Mouse (Mus musculus) forebrain, embryonic 13.5 days (tissue): Measurements from ENCODE around the gene Pom121l2. TPM values are rescaled to one million over a fixed set of nuclear protein-coding genes. Genes with fewer than 3 reads are reported as not detected.
"Not testable (repeated sequence)": the region's sequence is repeated elsewhere in the genome, so short reads cannot be mapped to it uniquely, and the experiment has no call there.

Experiments
- ATAC-seq: fragments of 200-750 bp; cut with Nextera tagmentation; 2 replicates; pipeline ENCODE4 v1.8.0; 2017
- H3K27ac ChIP-seq: fragments of 300-500 bp; sonication (generic); 2 replicates; pipeline ENCODE4 v1.5.1; 2015; ENCODE audit warnings: inconsistent platforms, mild to moderate bottlenecking, moderate library complexity
- H3K27me3 ChIP-seq: fragments of 300-500 bp; sonication (generic); 2 replicates; pipeline ENCODE4 v1.6.1; 2015; ENCODE audit warnings: mild to moderate bottlenecking, inconsistent platforms
- H3K36me3 ChIP-seq: fragments of 300-500 bp; sonication (generic); 2 replicates; pipeline ENCODE4 v1.6.1; 2015; ENCODE audit warnings: mild to moderate bottlenecking, inconsistent platforms; ENCODE audit not compliant: poor library complexity, severe bottlenecking
- H3K4me1 ChIP-seq: fragments of 300-500 bp; sonication (generic); 2 replicates; pipeline ENCODE4 v1.6.1; 2015; ENCODE audit warnings: inconsistent platforms
- H3K4me2 ChIP-seq: fragments of 300-500 bp; sonication (generic); 2 replicates; pipeline ENCODE4 v1.6.1; 2015; ENCODE audit warnings: inconsistent platforms, mild to moderate bottlenecking, moderate library complexity
- H3K4me3 ChIP-seq: fragments of 300-500 bp; sonication (generic); 2 replicates; pipeline ENCODE4 v1.5.1; 2015; ENCODE audit warnings: mild to moderate bottlenecking, inconsistent platforms
- H3K9ac ChIP-seq: fragments of 300-500 bp; sonication (generic); 2 replicates; pipeline ENCODE4 v1.6.1; 2015; ENCODE audit warnings: mild to moderate bottlenecking, inconsistent platforms
- H3K9me3 ChIP-seq: fragments of 300-500 bp; sonication (generic); replicated peaks from 2 replicates; pipeline ENCODE4 v1.6.1; 2016; ENCODE audit warnings: inconsistent platforms
- WGBS: fragments of 180-500 bp; shearing (Covaris S2); methylation state at CpG from one replicate; pipeline ENCODE4 v1.1.7; 2015; 5-methylcytosine and 5-hydroxymethylcytosine counted together
- polyA plus RNA-seq: library from polyadenylated mRNA; unstranded; fragments of >200 nt; fragmentation: Nextera tagmentation; extraction: Ambion mirVana; gene quantifications from 2 replicates; pipeline ENCODE4 v1.2.1, GENCODE M21; 2015

Gene Pom121l2
- polyA plus RNA-seq, 1 experiment from 2014 or later, result not detected

- Histone ChIP-seq H3K27me3 (no peaks in the 10 kb centered on the region), H3K36me3 (no peaks in the 10 kb centered on the region), H3K9me3 (no peaks in the 10 kb centered on the region), H3K4me2 (peak overlapping the region; percentile 60), H3K27ac (peak overlapping the region; percentile 44; the same call in 1 of the 2 replicates), H3K4me1 (peaks cover 14% of the 10 kb centered on the region), H3K9ac (peak overlapping the region; percentile 61), H3K4me3 (peak overlapping the region; percentile 46)
- under 1% methylated on average over 35 of the region's 35 CpGs for WGBS
- peak; percentile 71 for ATAC-seq
These were observed 45.4 kb downstream of the Pom121l2 start for GRCm38 (mm10) chr13:22026058-22027031.

DNA sequence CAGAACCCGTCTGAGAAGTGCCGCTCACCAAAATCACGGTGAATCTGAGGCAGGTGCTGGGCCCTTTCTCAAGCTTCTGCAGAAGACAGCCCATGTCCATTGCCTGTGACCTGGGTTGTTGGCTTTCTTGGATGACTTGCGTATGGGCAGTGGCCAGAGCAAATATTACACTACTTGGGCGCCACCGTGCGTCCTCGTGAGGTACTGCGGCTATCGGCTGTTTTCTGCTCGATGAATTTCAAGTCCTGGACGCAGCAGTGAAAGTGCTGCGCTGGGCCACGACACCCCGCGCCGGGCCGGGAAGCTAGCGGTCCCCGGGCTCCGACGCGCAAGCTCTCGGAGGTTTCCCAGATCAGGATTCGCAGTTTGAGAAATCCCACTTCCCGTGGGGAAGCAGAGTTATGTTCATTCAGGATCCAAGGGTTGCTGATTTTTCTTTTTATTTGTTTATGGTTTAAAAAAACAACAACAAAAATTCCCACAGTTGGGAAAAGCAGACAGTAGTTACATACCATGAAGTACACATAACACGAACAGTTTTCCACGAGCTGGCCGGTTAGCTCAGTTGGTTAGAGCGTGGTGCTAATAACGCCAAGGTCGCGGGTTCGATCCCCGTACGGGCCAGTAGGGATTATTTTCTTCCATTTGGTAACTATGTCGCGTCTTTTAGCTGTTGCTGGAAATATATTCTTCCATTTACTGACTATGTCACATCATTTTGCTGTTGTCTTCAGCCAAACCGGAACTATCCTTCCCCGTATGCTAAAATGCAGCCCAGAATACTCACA lies 47.9 kb downstream of the Pom121l2 start:
- H3K9me3 ChIP-seq, result no peaks in the 10 kb centered on the region
- ATAC-seq, result peak; percentile 74
- no peaks in the 10 kb centered on the region for H3K27me3 ChIP-seq
- peak overlapping the region; percentile 75 for H3K27ac ChIP-seq
- peaks cover 9% of the 10 kb centered on the region for H3K4me1 ChIP-seq
- peak overlapping the region; percentile 52 for H3K4me3 ChIP-seq
- under 1% methylated on average over 40 of the region's 40 CpGs for WGBS
- H3K36me3 ChIP-seq, result no peaks in the 10 kb centered on the region
- peak overlapping the region; percentile 63 for H3K4me2 ChIP-seq
- peak overlapping the region; percentile 70 for H3K9ac ChIP-seq

- Histone ChIP-seq H3K4me3 (no peak overlapping the region), H3K36me3 (no peaks in the 10 kb centered on the region), H3K9ac (no peak overlapping the region), H3K4me1 (peaks cover 18% of the 10 kb centered on the region), H3K9me3 (no peaks in the 10 kb centered on the region), H3K27me3 (no peaks in the 10 kb centered on the region), H3K27ac (no peak overlapping the region), H3K4me2 (no peak overlapping the region)
- 25% methylated on average over 8 of the region's 8 CpGs for WGBS
- ATAC-seq, result no peak
These were observed 48.9 kb downstream of the Pom121l2 start for GRCm38 (mm10) chr13:22029928-22030327.

DNA sequence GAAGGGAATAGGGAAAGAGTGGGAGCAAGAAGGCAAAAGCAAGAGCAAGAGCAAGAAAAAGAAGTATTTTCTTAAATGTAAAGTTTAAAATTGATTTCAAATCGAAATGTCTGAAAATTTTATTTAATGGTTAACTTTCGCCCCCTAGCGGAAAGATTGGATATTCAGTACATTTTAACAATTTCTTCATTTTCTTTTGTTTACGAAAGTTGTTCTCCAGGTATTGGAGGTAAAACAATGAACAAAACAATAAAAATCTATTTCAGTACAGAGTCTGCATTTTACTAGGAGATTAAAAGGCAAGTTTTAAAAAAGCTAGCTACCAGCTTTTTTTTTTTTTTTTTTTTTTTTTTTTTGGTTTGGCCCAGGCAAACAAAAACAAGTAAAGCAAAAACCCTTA lies 49.5 kb downstream of the Pom121l2 start:
- no peaks in the 10 kb centered on the region for H3K27me3 ChIP-seq
- H3K36me3 ChIP-seq, result no peaks in the 10 kb centered on the region
- H3K9me3 ChIP-seq, result no peaks in the 10 kb centered on the region
- no peak for ATAC-seq
- H3K4me1 ChIP-seq, result peaks cover 19% of the 10 kb centered on the region
- H3K27ac ChIP-seq, result no peak overlapping the region
- no peak overlapping the region for H3K4me2 ChIP-seq
- H3K4me3 ChIP-seq, result no peak overlapping the region
- 12% methylated on average over 4 of the region's 4 CpGs for WGBS
- no peak overlapping the region for H3K9ac ChIP-seq

DNA sequence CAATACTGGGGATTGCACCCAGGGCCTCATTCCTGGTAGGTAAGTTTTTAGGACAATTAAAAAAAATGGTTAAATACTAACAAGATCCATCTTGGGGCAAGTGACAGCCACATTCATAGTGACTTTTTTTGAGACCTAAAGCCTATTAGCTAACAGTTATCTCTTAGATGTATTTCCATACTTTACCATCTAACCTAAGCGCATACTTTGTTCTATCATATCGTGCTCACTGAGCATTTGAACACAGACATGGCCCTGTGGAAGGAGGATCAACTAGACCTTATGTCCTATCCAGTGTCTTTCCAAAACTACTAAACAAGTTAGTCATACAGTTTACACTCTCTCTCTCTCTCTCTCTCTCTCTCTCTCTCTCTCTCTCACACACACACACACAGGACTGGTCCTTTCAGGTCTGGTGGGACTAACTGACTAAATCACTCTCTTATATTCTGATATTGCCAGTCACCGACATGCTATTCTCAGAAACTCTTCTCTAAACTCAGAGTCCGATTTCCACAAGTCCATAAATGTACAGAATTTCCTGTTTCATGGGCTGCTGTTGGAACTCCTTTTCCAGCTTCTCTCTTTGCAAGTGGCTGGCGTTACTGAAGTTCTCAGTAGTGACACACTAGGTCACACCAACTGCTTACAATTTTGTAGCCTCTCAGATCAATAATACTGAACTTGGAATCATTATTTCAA lies 52.9 kb downstream of the Pom121l2 start:
- no peaks in the 10 kb centered on the region for H3K27me3 ChIP-seq
- no peak for ATAC-seq
- H3K4me3 ChIP-seq, result peak overlapping the region; percentile 41
- peaks cover 19% of the 10 kb centered on the region for H3K4me1 ChIP-seq
- WGBS, result 42% methylated on average over 5 of the region's 5 CpGs
- no peaks in the 10 kb centered on the region for H3K9me3 ChIP-seq
- H3K27ac ChIP-seq, result no peak overlapping the region
- H3K4me2 ChIP-seq, result peak overlapping the region; percentile 79
- H3K36me3 ChIP-seq, result no peaks in the 10 kb centered on the region
- peak overlapping the region; percentile 71 for H3K9ac ChIP-seq

GRCm38 (mm10) chr13:22034443-22035266 lies 53.7 kb downstream of the Pom121l2 start:
- Histone ChIP-seq H3K4me3 (peak overlapping the region; percentile 41), H3K4me2 (peak overlapping the region; percentile 79), H3K27ac (peak overlapping the region; percentile 89), H3K27me3 (no peaks in the 10 kb centered on the region), H3K9ac (peak overlapping the region; percentile 71), H3K36me3 (no peaks in the 10 kb centered on the region), H3K4me1 (peaks cover 19% of the 10 kb centered on the region), H3K9me3 (no peaks in the 10 kb centered on the region)
- under 1% methylated on average over 14 of the region's 14 CpGs for WGBS
- ATAC-seq, result peak; percentile 3; the same call in 1 of the 2 replicates

DNA sequence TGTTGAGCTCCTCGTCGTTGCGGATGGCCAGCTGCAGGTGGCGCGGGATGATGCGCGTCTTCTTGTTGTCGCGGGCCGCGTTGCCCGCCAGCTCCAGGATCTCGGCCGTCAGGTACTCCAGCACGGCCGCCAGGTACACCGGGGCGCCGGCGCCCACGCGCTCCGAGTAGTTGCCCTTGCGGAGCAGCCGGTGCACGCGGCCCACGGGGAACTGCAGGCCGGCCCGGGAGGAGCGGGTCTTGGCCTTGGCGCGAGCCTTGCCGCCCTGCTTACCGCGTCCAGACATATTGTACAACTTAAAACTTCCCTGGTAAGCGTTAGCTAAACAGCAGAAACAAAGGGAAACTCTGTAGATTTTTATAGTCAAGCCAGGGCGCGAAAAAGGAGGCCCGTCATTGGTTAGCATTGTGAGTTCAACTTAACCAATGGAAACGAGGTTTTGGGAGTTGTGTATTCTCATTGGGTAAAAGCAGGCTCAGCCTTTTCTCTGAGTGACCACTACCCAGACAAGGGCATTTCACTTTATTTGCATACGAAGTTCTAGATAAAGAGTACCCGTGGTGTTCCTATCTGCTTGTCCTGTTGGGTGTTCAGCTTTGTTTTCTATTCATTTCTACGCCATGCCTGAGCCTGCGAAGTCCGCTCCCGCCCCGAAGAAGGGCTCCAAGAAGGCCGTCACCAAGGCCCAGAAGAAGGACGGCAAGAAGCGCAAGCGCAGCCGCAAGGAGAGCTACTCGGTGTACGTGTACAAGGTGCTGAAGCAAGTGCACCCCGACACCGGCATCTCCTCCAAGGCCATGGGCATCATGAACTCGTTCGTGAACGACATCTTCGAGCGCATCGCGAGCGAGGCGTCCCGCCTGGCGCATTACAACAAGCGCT lies 54.5 kb downstream of the Pom121l2 start, which contains the start of the genes Hist1h2ah and Hist1h2bk:
Hist1h2ah (minus strand) TSS at position 302 of the 882 bp plus-strand sequence.
Hist1h2bk (plus strand) TSS at position 604 of the 882 bp plus-strand sequence.
- not testable (repeated sequence) for H3K9me3 ChIP-seq, H3K27me3 ChIP-seq, H3K36me3 ChIP-seq
- 0% methylated on average over 25 of the region's 69 CpGs for WGBS
- H3K4me1 ChIP-seq, result peaks cover 28% of the 10 kb centered on the region
- peak within 1 kb of the TSS; percentile 89 for H3K27ac ChIP-seq
- ATAC-seq, result peak; percentile 98
- peak within 1 kb of the TSS; percentile 44 for H3K4me3 ChIP-seq
- peak within 1 kb of the TSS; percentile 71 for H3K9ac ChIP-seq
- peak within 1 kb of the TSS; percentile 79 for H3K4me2 ChIP-seq

- peaks cover 31% of the 10 kb centered on the region for H3K4me1 ChIP-seq
- peak overlapping the region; percentile 89 for H3K27ac ChIP-seq
- peak; percentile 9; the same call in 1 of the 2 replicates for ATAC-seq
- H3K9me3 ChIP-seq, result no peaks in the 10 kb centered on the region
- 2% methylated on average over 20 of the region's 23 CpGs for WGBS
- H3K4me2 ChIP-seq, result peak overlapping the region; percentile 79
- H3K4me3 ChIP-seq, result peak overlapping the region; percentile 44
- H3K27me3 ChIP-seq, result no peaks in the 10 kb centered on the region
- no peaks in the 10 kb centered on the region for H3K36me3 ChIP-seq
- H3K9ac ChIP-seq, result peak overlapping the region; percentile 71
These were observed 55.4 kb downstream of the Pom121l2 start for GRCm38 (mm10) chr13:22036149-22036956.

DNA sequence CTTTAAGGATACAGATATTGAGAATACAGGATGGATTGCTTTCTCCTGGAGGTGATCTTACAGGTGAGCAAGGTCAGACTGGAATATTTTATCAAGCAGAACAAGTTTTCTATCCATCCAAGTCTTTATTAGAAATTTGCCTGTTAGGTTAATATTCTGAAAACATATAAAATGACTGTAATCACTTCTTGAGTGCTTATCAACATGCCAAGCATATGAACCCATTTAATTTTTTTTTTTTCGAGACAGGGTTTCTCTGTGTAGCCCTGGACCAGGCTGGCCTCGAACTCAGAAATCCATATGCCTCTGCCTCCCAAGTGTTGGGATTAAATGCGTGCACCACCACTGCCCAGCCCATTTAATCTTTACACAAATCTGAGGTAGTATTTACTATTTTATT lies 56.0 kb downstream of the Pom121l2 start:
- H3K9me3 ChIP-seq, result no peaks in the 10 kb centered on the region
- ATAC-seq, result no peak
- peak overlapping the region; percentile 79 for H3K4me2 ChIP-seq
- H3K4me3 ChIP-seq, result peak overlapping the region; percentile 44
- H3K9ac ChIP-seq, result peak overlapping the region; percentile 71
- peaks cover 37% of the 10 kb centered on the region for H3K4me1 ChIP-seq
- peak overlapping the region; percentile 89 for H3K27ac ChIP-seq
- 58% methylated on average over 3 of the region's 3 CpGs for WGBS
- H3K36me3 ChIP-seq, result no peaks in the 10 kb centered on the region
- H3K27me3 ChIP-seq, result no peaks in the 10 kb centered on the region
